Mouse (Mus musculus): Measurements from ENCODE around the gene Madd.

The Madd gene

GRCm38 (mm10) chr2:91183711-91184405, at the start of gene Madd:
Gene Madd, minus strand, starts transcription at chr2:91183837.
- peak; percentile 40 for DNase-seq

DNA sequence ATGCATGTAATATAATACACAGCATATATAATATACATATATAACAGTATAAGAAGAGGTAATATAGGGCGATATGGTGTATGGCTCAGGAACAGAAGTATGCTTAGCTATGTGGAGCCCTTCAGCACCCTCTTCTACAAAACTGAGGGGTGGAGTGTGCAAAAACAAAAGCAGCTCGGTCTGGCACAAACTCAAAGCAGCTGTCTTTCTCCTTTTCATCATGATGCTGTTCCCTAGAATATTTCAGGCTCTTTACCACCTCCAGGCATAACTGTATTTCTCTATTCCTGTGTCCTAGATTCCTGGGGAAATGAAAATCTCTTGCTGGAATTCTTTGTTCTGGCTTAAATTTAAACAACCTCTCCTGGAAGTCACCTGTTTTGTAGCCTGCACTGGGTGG, 46.1 kb upstream of the Madd start:
- no peak for DNase-seq

DNA sequence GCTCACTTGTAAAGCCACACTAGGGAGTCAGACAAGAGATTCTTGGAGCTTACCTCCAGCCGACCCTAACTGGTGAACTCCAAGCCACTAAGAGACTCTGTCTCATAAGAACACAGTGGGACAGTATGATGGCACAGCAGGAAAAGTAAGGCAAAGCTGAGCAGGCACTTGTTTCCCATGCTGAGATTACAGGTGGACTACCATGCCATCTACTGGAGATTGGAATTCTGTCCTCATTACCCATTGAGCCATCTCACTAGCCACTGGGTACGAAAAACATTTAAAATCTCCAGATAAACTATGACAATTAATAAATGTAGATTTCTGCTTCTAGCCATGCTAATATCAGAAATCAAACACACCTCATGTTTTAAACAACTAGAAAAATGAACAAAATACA, 40.0 kb upstream of the Madd start:
- DNase-seq = no peak

DNA sequence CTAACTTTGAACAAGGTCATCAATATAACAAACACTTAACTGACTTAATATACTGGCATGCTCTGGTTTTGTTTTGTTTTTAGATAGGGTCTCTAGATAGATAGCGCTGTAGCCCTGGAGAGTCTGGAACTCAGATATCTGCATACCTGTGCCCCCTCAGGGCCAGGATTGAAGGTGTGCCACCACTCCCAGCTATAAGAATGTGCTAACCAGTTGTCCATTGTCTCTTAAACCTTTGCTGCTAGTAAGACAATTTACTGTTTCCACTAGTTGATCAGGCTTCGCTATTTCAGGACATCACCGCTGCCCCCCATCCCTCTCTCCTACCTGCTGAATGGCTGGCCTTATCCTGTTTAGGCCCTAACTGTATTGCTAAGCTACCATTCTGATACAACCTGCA, 36.9 kb upstream of the Madd start:
- no peak for DNase-seq

- DNase-seq = no peak
Measured at GRCm38 (mm10) chr2:91217032-91217431, 33.4 kb upstream of the Madd start.

GRCm38 (mm10) chr2:91213311-91213710, 29.7 kb upstream of the Madd start:
- DNase-seq = no peak

GRCm38 (mm10) chr2:91206254-91206775, 22.7 kb upstream of the Madd start:
- no peak for DNase-seq

GRCm38 (mm10) chr2:91202972-91203656, 19.5 kb upstream of the Madd start:
- DNase-seq = no peak

DNA sequence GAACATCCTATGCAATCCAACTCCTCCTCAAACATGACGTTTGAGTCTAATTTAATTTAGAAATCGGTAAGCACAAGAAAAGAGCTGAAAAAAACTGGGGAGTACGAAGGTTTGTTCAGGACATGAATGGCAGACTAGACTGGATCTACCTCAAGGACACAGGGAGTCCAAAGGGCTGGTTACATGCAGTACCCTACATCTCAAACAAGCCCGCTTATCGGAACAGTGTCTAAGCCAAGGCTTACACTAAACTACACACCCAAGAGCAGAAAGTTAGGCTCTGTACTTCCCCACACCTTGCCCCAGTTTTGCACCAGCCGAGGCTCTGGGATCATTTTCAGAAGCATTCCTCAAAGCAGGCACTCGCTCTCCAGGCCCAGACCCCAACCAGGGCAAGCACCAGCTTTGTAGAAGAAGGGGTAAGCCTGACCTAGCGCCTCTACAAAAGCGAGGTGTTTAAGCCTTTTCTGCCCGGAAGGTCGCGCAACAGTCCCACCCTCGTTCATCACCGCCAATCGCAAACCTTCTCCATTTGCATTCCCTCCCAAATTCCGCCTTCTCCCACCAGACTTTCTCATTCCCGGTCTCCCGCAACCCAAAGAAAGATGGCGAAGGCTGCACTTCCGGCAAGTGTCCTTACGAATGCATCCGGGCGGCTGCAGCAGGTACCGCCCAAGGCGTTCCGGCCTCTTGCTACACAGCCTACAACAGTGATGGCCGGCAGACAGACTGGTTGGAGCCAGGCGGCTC, 18.8 kb upstream of the Madd start, which contains the start of the genes Nr1h3 and Acp2:
TSS of gene Nr1h3 (minus strand) at position 613 of the 750 bp plus-strand sequence.
TSS of gene Acp2 (plus strand) at position 664 of the 750 bp plus-strand sequence.
- peak; percentile 94 for DNase-seq

DNA sequence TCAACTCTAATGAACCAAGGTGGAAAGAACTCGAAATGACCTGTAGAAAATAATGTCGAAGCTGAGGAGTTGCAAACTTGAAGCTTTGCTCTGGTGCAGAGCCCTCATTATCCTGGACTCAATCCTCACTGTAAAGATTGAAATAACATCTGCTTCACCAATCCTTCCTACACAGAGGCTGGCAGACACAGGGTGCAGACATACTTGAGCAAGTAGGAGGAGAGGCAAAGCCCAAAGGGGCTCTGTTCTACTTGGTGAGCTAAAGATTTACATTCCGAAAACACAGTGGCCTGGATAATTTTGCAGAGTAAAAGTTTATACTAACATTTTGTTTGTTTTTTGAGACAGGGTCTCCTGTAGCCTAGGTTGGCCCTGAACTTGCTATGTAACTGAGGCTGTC, 15.3 kb upstream of the Madd start:
- no peak for DNase-seq

- DNase-seq = peak; percentile 32
Measured at GRCm38 (mm10) chr2:91196577-91197001, 13.0 kb upstream of the Madd start.

DNA sequence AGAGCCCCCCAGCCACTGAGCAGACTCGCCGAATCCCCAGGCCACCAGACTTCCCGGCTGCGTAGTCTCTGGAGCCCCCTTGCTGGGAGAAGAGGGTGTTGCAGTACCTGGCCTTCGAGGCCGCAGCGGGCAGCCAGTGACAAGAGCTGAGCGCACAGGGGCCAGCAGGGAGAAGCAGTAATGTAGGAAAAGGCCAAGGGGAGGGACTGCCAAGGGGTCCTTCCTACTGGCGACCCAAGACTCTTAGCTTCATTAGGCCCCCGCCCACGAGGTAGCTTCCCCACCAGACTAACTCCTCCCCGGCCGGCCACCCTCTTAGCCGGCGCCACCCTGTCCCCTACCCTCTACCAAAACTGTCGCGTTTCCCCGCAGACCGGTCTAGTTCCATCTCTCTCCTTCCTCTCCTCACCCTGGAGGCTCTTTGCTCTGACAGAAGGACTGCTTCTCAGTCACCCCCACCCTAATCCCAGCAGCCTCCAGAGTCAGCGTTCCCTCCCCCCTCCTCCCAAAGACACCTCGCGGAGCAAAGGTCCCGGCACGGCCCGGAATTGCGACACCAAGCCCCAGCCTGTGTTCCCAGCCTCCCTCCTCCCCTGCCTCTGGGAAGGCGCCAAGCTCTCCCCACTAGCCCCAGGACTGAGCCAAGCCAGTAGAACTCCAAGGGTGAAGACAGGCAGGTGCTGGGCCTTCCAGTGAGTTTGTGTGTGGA, 11.1 kb upstream of the Madd start:
- peak; percentile 90 for DNase-seq

- no peak for DNase-seq
Measured at GRCm38 (mm10) chr2:91190501-91190900, 6.9 kb upstream of the Madd start.

GRCm38 (mm10) chr2:91187431-91187830, 3.8 kb upstream of the Madd start:
- no peak for DNase-seq

- no peak for DNase-seq
Measured at GRCm38 (mm10) chr2:91186208-91186607, 2.6 kb upstream of the Madd start.

- DNase-seq = peak; percentile 97
Measured at GRCm38 (mm10) chr2:91183148-91183513, 506 bp downstream of the Madd start.

GRCm38 (mm10) chr2:91182405-91183147, 1.1 kb downstream of the Madd start:
- no peak for DNase-seq

GRCm38 (mm10) chr2:91182016-91182404, 1.6 kb downstream of the Madd start:
- DNase-seq = no peak

- DNase-seq = no peak
Measured at GRCm38 (mm10) chr2:91180706-91181105, 2.9 kb downstream of the Madd start.

- DNase-seq = no peak
Measured at GRCm38 (mm10) chr2:91179825-91180224, 3.8 kb downstream of the Madd start.

DNA sequence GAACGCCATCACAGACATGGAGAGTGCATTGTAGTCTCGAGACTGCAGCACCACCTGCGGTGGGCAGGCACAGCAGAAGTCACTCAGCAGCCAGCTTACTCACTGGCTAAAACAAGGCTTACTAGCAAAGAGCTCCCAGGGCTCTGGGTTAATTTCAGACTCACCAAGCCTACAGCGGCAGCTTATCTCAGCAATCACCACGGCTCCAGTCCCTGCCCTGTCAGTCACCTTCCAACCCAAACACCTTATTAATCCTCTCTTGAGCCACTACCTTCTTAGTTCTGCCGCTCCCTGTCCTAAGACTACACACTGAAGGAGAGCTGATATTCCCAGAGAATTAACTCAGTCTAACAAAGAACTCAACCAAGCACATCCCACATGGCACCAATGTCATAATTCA, 7.4 kb downstream of the Madd start:
- no peak for DNase-seq

GRCm38 (mm10) chr2:91175490-91175889, 8.1 kb downstream of the Madd start:
- DNase-seq = no peak

All from kidney, adult 11 months (tissue).